Mouse (Mus musculus) liver, embryonic 14.5 days (tissue): ENCODE measurements around the gene Timm8b. TPM values are rescaled to one million over a fixed set of nuclear protein-coding genes. Genes with fewer than 3 reads are reported as not detected.
"Not testable (repeated sequence)": the region's sequence is repeated elsewhere in the genome, so short reads cannot be mapped to it uniquely, and the experiment has no call there.

Experiments
- ATAC-seq: fragments of 200-750 bp; cut with Nextera tagmentation; 2 replicates; pipeline ENCODE4 v1.8.0; 2017; ENCODE audit warnings: moderate number of reproducible peaks, mild to moderate bottlenecking, moderate library complexity; ENCODE audit not compliant: insufficient read depth
- DNase-seq, 3 experiments: peaks; one replicate each; pipeline ENCODE4 v3.0.0-alpha.2; 2012 to 2013; ENCODE audit warnings: low read depth in 3 of 3, low spot score in 3 of 3
- H3K27ac ChIP-seq: fragments of 300-500 bp; sonication (generic); 2 replicates; pipeline ENCODE4 v1.5.1; 2014; ENCODE audit warnings: moderate library complexity, mild to moderate bottlenecking, control low read depth, inconsistent platforms
- H3K27me3 ChIP-seq: fragments of 300-500 bp; sonication (generic); 2 replicates; pipeline ENCODE4 v1.6.1; 2014; ENCODE audit warnings: mild to moderate bottlenecking, low read length, moderate library complexity; ENCODE audit not compliant: control insufficient read depth, insufficient read depth
- H3K36me3 ChIP-seq: fragments of 300-500 bp; sonication (generic); replicated peaks from 2 replicates; pipeline ENCODE4 v1.6.1; 2014; ENCODE audit warnings: low read depth; ENCODE audit not compliant: control insufficient read depth, insufficient read depth
- H3K4me1 ChIP-seq, 2 experiments: fragments of 200-500 bp in 1 of 2; fragments of 300-500 bp in 1 of 2; sonication (generic) in 1 of 2; replicated peaks; 2 replicates each; pipeline ENCODE4 v1.6.1; 2012 to 2014; ENCODE audit warnings: antibody characterized with exemption in 1 of 2, inconsistent platforms in 1 of 2, low read length in 1 of 2; ENCODE audit not compliant: control insufficient read depth in 2 of 2, insufficient read depth in 2 of 2
- H3K4me2 ChIP-seq: fragments of 300-500 bp; sonication (generic); 2 replicates; pipeline ENCODE4 v1.6.1; 2014; ENCODE audit warnings: low read depth, mild to moderate bottlenecking, control low read depth, moderate library complexity
- H3K4me3 ChIP-seq, 2 experiments: fragments of 200-500 bp in 1 of 2; fragments of 300-500 bp in 1 of 2; sonication (generic) in 1 of 2; 2 replicates each; pipeline ENCODE4 v1.5.1; 2012 to 2014; ENCODE audit warnings: low read depth in 2 of 2, low read length in 2 of 2, mild to moderate bottlenecking in 2 of 2, control low read depth in 1 of 2, inconsistent platforms in 1 of 2, moderate library complexity in 1 of 2; ENCODE audit not compliant: insufficient read depth in 1 of 2
- H3K9ac ChIP-seq: fragments of 300-500 bp; sonication (generic); replicated peaks from 2 replicates; pipeline ENCODE4 v1.6.1; 2014; ENCODE audit warnings: mild to moderate bottlenecking, control low read depth, moderate library complexity
- H3K9me3 ChIP-seq: fragments of 300-500 bp; sonication (generic); 2 replicates; pipeline ENCODE4 v1.6.1; 2016; ENCODE audit warnings: low read length, mixed read lengths; ENCODE audit not compliant: control insufficient read depth
- CTCF ChIP-seq: IDR thresholded peaks from 2 replicates; pipeline ENCODE4 v1.5.1; 2016; ENCODE audit warnings: antibody characterized with exemption, low read depth, control low read depth
- EP300 ChIP-seq: IDR thresholded peaks from 2 replicates; pipeline ENCODE4 v1.6.1; 2016; ENCODE audit warnings: antibody characterized with exemption, low read depth
- WGBS: fragments of 180-500 bp; shearing (Covaris S2); extraction: QIAGEN DNeasy Blood & Tissue Kit; methylation state at CpG from one replicate; pipeline ENCODE4 v1.1.7; 2014; ENCODE audit not compliant: insufficient replicate concordance; 5-methylcytosine and 5-hydroxymethylcytosine counted together
- polyA plus RNA-seq, 2 experiments: library from polyadenylated mRNA; depleted of rRNA in 1 of 2; stranded (reverse) in 1 of 2; unstranded in 1 of 2; fragments of >200 nt; fragmentation: Nextera tagmentation in 1 of 2; extraction: Ambion mirVana in 1 of 2; gene quantifications; 2 replicates each; pipeline versions ENCODE4 v1.2.1 to v1.2.3; 2012 to 2014

Gene Timm8b
- polyA plus RNA-seq, 2 experiments = 153 to 263 TPM

DNA sequence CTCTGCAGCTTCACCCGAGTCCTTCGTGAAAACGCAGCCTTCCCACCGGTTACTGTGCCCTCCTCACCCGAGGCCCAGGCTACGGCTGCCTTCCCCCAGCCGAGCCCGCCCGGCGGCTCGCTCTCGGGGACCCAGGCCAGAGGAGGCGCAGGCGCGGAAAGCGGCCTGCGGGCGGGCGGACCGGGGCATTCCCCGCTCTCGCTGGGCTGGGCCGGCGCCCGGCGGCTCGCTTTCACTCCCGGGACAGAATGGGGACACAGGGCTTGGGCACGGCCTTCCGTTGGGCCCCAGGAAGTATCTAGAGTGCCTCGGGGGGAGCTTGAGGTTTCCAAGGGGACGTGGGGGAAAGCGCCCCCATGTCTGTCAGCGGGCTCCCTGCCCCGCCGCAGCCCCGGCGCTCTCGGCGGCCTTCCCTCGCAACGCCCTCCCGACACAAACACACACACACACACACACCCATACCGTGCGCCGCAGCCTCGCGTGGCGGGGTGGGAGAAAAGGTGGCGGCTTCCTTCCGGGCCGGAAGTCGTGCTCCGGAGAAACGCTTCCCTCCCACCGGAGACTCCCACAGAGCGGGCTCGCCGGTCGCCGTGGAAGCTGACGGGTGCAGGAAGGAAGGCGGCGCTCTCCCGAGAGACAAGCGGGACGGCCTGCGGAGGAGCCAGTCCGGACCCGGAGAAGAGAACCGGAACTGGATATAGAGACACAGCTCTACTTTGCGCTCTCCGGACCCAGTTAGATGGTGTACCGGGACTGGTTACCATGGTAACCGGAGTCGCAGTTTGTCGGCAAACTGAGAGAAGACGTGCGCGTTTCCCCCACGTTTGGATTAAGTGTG is 13.3 kb downstream of the Timm8b start, which contains the start of the genes Pih1d2 and Nkapd1:
Gene Pih1d2, plus strand, starts transcription at position 556 of the 838 bp plus-strand sequence.
Gene Nkapd1, minus strand, starts transcription at position 699 of the 838 bp plus-strand sequence.
- DNase-seq = peak; percentile 81 to 86 (median 86)
- H3K27me3 ChIP-seq = no peaks in the 10 kb centered on the region
- H3K4me3 ChIP-seq = peak within 1 kb of the TSS; percentile 90 to 97
- peaks cover 3% of the 10 kb centered on the region in 2 experiments; a peak in 3 of 4 replicates for H3K4me1 ChIP-seq
- peak within 1 kb of the TSS; percentile 61 for H3K27ac ChIP-seq
- TF ChIP-seq EP300 (no peak), CTCF (peak; percentile 33; the same call in 1 of the 2 replicates)
- H3K9ac ChIP-seq = peak within 1 kb of the TSS; percentile 92
- H3K36me3 ChIP-seq = peaks cover 22% of the 10 kb centered on the region
- no peaks in the 10 kb centered on the region for H3K9me3 ChIP-seq
- peak; percentile 91 for ATAC-seq
- WGBS = under 1% methylated on average over 72 of the region's 81 CpGs
- peak within 1 kb of the TSS; percentile 79 for H3K4me2 ChIP-seq

DNA sequence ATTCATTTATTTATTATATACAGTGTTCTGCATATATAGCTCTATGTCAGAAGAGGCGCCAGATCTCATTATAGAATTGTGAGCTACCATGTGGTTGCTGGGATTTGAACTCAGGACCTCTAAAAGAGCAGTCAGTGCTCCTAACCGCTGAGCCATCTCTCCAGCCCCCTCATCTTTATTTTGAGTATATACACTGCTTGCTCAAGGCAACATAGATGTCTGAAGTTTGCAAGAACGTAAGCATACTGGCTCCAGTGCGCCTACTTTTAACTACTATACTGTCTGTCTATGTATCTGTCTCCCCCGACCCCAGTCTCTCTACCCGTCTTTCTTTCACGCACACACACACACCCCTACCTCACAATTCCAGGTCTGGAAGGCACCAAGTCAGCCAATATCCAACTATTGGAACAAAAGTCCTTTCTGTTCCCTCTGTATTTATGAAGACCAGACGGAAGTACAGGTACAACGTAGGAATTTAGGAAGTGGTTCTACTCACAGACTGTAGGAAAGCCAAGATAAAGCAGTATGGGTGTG is 14.2 kb downstream of the Timm8b start:
- Histone ChIP-seq H3K9me3 (no peaks in the 10 kb centered on the region), H3K27me3 (no peaks in the 10 kb centered on the region), H3K9ac (no peak overlapping the region), H3K27ac (no peak overlapping the region), H3K4me3 (peak overlapping the region; percentile 10 to 90; a peak in 2 of 4 replicates), H3K36me3 (peaks cover 20% of the 10 kb centered on the region), H3K4me1 (peaks cover 3% of the 10 kb centered on the region in 2 experiments; a peak in 3 of 4 replicates), H3K4me2 (peak overlapping the region; percentile 79)
- no peak for DNase-seq
- ATAC-seq = no peak
- no peak for TF ChIP-seq CTCF
- TF ChIP-seq EP300 = no peak
- 55% methylated on average over 9 of the region's 9 CpGs for WGBS

DNA sequence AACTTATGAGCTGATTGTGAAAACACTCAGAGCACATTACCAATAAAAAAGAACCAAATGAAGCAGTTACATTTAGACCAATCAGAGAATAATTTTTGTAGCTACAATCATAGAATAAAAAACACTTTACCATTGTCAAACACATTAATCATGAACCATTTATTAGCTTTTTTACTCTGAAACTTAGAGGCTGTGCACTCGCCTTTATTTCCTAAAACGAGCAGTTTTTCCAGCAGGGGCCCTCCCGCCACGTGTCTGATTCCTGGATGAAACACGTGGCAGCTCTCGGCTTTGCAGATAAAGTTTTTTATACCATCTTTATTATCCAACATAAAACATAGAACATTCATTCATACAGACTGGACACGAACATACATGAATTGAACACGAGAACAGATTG is 27.2 kb downstream of the Timm8b start:
- 73% methylated on average over 6 of the region's 8 CpGs for WGBS
- not testable (repeated sequence) for H3K4me3 ChIP-seq, ATAC-seq, H3K4me2 ChIP-seq, H3K9me3 ChIP-seq, H3K27me3 ChIP-seq, DNase-seq, H3K9ac ChIP-seq, H3K4me1 ChIP-seq, H3K36me3 ChIP-seq, H3K27ac ChIP-seq

DNA sequence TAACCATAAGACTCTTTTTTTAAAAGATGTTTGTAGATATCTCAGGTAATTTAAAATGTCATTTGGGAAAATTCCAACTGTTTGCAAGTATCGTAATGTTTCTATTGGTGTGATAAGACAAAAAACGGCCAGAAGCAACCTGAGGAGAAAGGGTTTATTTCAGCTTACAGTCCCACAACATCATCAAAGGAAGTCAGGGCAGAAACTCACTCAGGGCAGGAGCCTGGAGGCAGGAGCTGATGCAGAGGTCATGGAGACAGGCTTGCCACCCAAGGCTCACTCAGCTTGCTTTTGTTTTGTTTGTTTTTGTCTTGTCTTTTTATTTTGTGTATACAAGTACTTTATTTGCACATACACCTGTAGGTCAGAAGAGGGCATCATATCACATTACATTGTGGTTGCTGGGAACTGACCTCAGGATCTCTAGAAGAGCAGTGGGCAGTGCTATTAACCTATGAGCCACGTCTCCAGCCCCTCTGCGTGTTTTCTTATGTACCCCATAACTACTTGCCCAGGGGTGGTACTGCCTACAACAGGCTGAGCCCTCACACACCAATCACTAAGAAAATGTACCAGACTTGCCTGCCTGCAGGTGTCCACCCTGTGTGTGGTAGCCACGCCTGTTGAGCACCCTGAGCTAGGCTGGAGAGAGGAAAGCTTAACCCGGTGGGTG is 28.4 kb downstream of the Timm8b start:
- Histone ChIP-seq H3K4me2 (no peak overlapping the region), H3K4me1 (no peaks in the 10 kb centered on the region; a peak in 1 of 4 replicates), H3K9ac (no peak overlapping the region), H3K9me3 (no peaks in the 10 kb centered on the region), H3K27ac (no peak overlapping the region), H3K36me3 (peaks cover 13% of the 10 kb centered on the region), H3K27me3 (no peaks in the 10 kb centered on the region), H3K4me3 (no peak overlapping the region)
- WGBS = 69% methylated on average over 6 of the region's 6 CpGs
- no peak for ATAC-seq
- TF ChIP-seq CTCF = peak; percentile 15; the same call in 1 of the 2 replicates
- no peak for TF ChIP-seq EP300
- DNase-seq = no peak

DNA sequence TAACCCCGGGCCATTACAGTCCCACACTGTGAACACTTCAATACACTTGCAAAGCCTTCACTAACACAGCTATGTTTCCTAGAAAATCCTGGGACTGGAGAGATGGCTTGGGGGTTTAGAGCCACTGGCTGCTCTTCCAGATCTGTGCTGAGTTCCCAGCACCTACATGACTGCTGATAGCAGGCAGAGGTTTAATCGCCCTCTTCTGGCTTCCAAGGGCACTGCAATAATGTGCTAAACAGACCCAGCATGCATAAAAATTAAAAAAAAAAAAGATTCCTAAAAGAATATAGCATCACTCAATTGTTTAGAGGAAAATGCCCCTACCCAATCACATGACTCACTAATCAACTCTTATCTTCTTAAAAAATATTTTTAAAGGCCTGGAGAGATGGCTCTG is 29.3 kb downstream of the Timm8b start:
- Histone ChIP-seq H3K36me3 (peaks cover 15% of the 10 kb centered on the region), H3K9ac (no peak overlapping the region), H3K27ac (no peak overlapping the region), H3K4me1 (no peaks in the 10 kb centered on the region; a peak in 1 of 4 replicates), H3K27me3 (no peaks in the 10 kb centered on the region), H3K4me3 (no peak overlapping the region), H3K9me3 (no peaks in the 10 kb centered on the region), H3K4me2 (no peak overlapping the region)
- 46% methylated on average over 2 of the region's 2 CpGs for WGBS
- ATAC-seq = no peak
- no peak for DNase-seq
- TF ChIP-seq EP300 = no peak
- TF ChIP-seq CTCF = peak; percentile 56
